ENCODE assay signal across 26 mouse cellular contexts in genomic region chr5:121157017-121157416, GRCm38 (mm10). TPM values are rescaled to one million over a fixed set of nuclear protein-coding genes. Genes with fewer than 3 reads are reported as not detected.
DNase-seq lines count a peak whose midpoint lies in the region; ATAC-seq lines count a peak whose summit lies in the region.
"Had no signal": no experiment of that assay in that cellular context is flagged by ENCODE, and none has a peak within 500 bp of the region (broad histone marks: within the 10 kb centered on the region; RNA-seq: fewer than 3 reads in every experiment).

No protein-coding gene starts in this region.

- H3K27ac ChIP-seq in heart, embryonic 13.5 days (replicated peaks): peak overlapping the region; percentile 26
- H3K27ac ChIP-seq in kidney, embryonic 16.5 days (ENCODE audit: low read length): no peak overlapping the region
- H3K27ac ChIP-seq: embryonic facial prominence, embryonic 13.5 days; limb, embryonic 12.5 days; liver, embryonic 12.5 days; stomach, postnatal 0 days had no signal

- H3K4me3 ChIP-seq in heart, embryonic 13.5 days: no peak overlapping the region
- no peak overlapping the region for H3K4me3 ChIP-seq in kidney, embryonic 16.5 days (ENCODE audit: low read length)
- H3K4me3 ChIP-seq: embryonic facial prominence, embryonic 13.5 days; erythroblast, embryonic 14.5 days; heart, embryonic 12.5 days; limb, embryonic 12.5 days; liver, embryonic 12.5 days had no signal

- peaks cover 47% of the 10 kb centered on the region for H3K4me1 ChIP-seq in heart, embryonic 13.5 days
- H3K4me1 ChIP-seq in kidney, embryonic 16.5 days (ENCODE audit: insufficient read depth, low read length): no peaks in the 10 kb centered on the region
- H3K4me1 ChIP-seq: embryonic facial prominence, embryonic 13.5 days; limb, embryonic 12.5 days; liver, embryonic 12.5 days had no signal

- no peak for DNase-seq in heart, adult 11 months
- peak; percentile 19 for DNase-seq in lung, postnatal 10 days
- no peak for DNase-seq in lung, postnatal 25 days (ENCODE audit: low spot score)
- peak; percentile 50 for DNase-seq in MN1 (ENCODE audit: low spot score)
- peak; percentile 26 for DNase-seq in adipocyte (ENCODE audit: low spot score)
- no peak for DNase-seq in urinary bladder, postnatal 14 days (ENCODE audit: low spot score)
- DNase-seq: cerebellum, adult 11 months; embryo, embryonic 11 days; gastrocnemius, postnatal 10 days; kidney, postnatal 36 days; layer of hippocampus, postnatal 36 days; lung, adult 18-20 months; lung, postnatal 36 days had no signal

- ATAC-seq in heart, embryonic 13.5 days (ENCODE audit: extremely low read depth, insufficient number of reproducible peaks, low FRiP score, low TSS enrichment): no peak
- ATAC-seq in kidney, embryonic 16.5 days (ENCODE audit: low FRiP score, low TSS enrichment): no peak
- ATAC-seq: activated CD4-positive, CD25-positive, alpha-beta regulatory T cell, adult 4 months; forebrain, embryonic 14.5 days; hindbrain, embryonic 16.5 days; intestine, postnatal 0 days; liver, embryonic 12.5 days; midbrain, embryonic 16.5 days had no signal

- no peak overlapping the region for H3K4me2 ChIP-seq in heart, embryonic 13.5 days
- H3K4me2 ChIP-seq in kidney, embryonic 16.5 days (replicated peaks; ENCODE audit: low read depth, low read length): no peak overlapping the region
- H3K4me2 ChIP-seq: embryonic facial prominence, embryonic 13.5 days; heart, embryonic 12.5 days; limb, embryonic 12.5 days; liver, embryonic 12.5 days had no signal

- WGBS in heart, embryonic 13.5 days: 28% methylated on average over 2 of the region's 2 CpGs
- WGBS in kidney, embryonic 16.5 days: 70% methylated on average over 2 of the region's 2 CpGs

- H3K27me3 ChIP-seq in heart, embryonic 13.5 days (replicated peaks): no peaks in the 10 kb centered on the region
- H3K27me3 ChIP-seq in kidney, embryonic 16.5 days (ENCODE audit: insufficient read depth, low read length): no peaks in the 10 kb centered on the region
- H3K27me3 ChIP-seq: embryonic facial prominence, embryonic 13.5 days; heart, embryonic 12.5 days; limb, embryonic 12.5 days; liver, embryonic 12.5 days had no signal

- peaks cover 95% of the 10 kb centered on the region for H3K36me3 ChIP-seq in heart, embryonic 13.5 days
- peaks cover 56% of the 10 kb centered on the region for H3K36me3 ChIP-seq in kidney, embryonic 16.5 days (ENCODE audit: insufficient read depth, low read length)

- H3K9ac ChIP-seq in heart, embryonic 13.5 days: no peak overlapping the region
- no peak overlapping the region for H3K9ac ChIP-seq in kidney, embryonic 16.5 days (replicated peaks; ENCODE audit: low read length)
- H3K9ac ChIP-seq: embryonic facial prominence, embryonic 13.5 days; heart, embryonic 12.5 days; limb, embryonic 12.5 days; liver, embryonic 12.5 days had no signal

- no peaks in the 10 kb centered on the region for H3K9me3 ChIP-seq in heart, embryonic 13.5 days
- no peaks in the 10 kb centered on the region for H3K9me3 ChIP-seq in kidney, embryonic 16.5 days (ENCODE audit: low read length)
- H3K9me3 ChIP-seq: embryonic facial prominence, embryonic 13.5 days; heart, embryonic 12.5 days; limb, embryonic 12.5 days; liver, embryonic 12.5 days had no signal

RNA-seq across cellular contexts. Expression of gene Ptpn11, which starts 34.2 kb away (rescaled TPM):
- polyA plus RNA-seq in heart, embryonic 13.5 days (2015; fragmentation: Nextera tagmentation; extraction: Ambion mirVana): 18.4 and 20.0 TPM in 2 replicates
- polyA plus RNA-seq in kidney, embryonic 16.5 days (2015; fragmentation: Nextera tagmentation; extraction: Ambion mirVana): 17.0 and 19.1 TPM in 2 replicates

RNA-seq across cellular contexts. Expression of gene Rpl6, which starts 47.3 kb away (rescaled TPM):
- 368 and 390 TPM in 2 replicates for polyA plus RNA-seq in heart, embryonic 13.5 days (2015; fragmentation: Nextera tagmentation; extraction: Ambion mirVana)
- polyA plus RNA-seq in kidney, embryonic 16.5 days (2015; fragmentation: Nextera tagmentation; extraction: Ambion mirVana): 575 and 586 TPM in 2 replicates

Comparison
In these comparisons a context has a peak if more than half of its experiments do, and no peak if none do; other contexts are left out.
1. DNase-seq: peak in lung, postnatal 10 days (single experiment), MN1 (single experiment) and adipocyte (single experiment); none in heart, adult 11 months (single experiment), lung, postnatal 25 days (single experiment) and urinary bladder, postnatal 14 days (single experiment).